ENCODE assay signal across 12 mouse cellular contexts in genomic region chr2:179767527-179767849, GRCm38 (mm10).
DNase-seq lines count a peak whose midpoint lies in the region; ATAC-seq lines count a peak whose summit lies in the region.
"Had no signal": no experiment of that assay in that cellular context is flagged by ENCODE, and none has a peak within 500 bp of the region (broad histone marks: within the 10 kb centered on the region; RNA-seq: fewer than 3 reads in every experiment).

No protein-coding gene starts in this region.

- WGBS in heart, embryonic 13.5 days: 17% methylated on average over 9 of the region's 9 CpGs
- 3% methylated on average over 9 of the region's 9 CpGs for WGBS in forebrain, embryonic 13.5 days
- WGBS in limb, embryonic 10.5 days: 4% methylated on average over 9 of the region's 9 CpGs

- no peak overlapping the region for H3K27ac ChIP-seq in heart, embryonic 13.5 days (replicated peaks)
- H3K27ac ChIP-seq in forebrain, embryonic 13.5 days: peak overlapping the region; percentile 48
- H3K27ac ChIP-seq in limb, embryonic 10.5 days: no peak overlapping the region
- H3K27ac ChIP-seq: liver, embryonic 15.5 days; macrophage had no signal

- no peaks in the 10 kb centered on the region for H3K36me3 ChIP-seq in heart, embryonic 13.5 days
- H3K36me3 ChIP-seq in forebrain, embryonic 13.5 days (ENCODE audit: poor library complexity, severe bottlenecking): no peaks in the 10 kb centered on the region
- H3K36me3 ChIP-seq in limb, embryonic 10.5 days: no peaks in the 10 kb centered on the region
- H3K36me3 ChIP-seq: liver, embryonic 15.5 days had no signal

- intact Hi-C loops in heart, postnatal 36 days (cut with DNase I): no loop called here

- peaks cover 42% of the 10 kb centered on the region for H3K4me1 ChIP-seq in heart, embryonic 13.5 days
- H3K4me1 ChIP-seq in forebrain, embryonic 13.5 days: peaks cover 62% of the 10 kb centered on the region
- peaks cover 23% of the 10 kb centered on the region for H3K4me1 ChIP-seq in limb, embryonic 10.5 days
- H3K4me1 ChIP-seq: liver, embryonic 15.5 days had no signal

- H3K9me3 ChIP-seq in heart, embryonic 13.5 days: no peaks in the 10 kb centered on the region
- no peaks in the 10 kb centered on the region for H3K9me3 ChIP-seq in forebrain, embryonic 13.5 days (replicated peaks)
- H3K9me3 ChIP-seq in limb, embryonic 10.5 days (replicated peaks): no peaks in the 10 kb centered on the region
- H3K9me3 ChIP-seq: liver, embryonic 15.5 days had no signal

- peaks cover 34% of the 10 kb centered on the region for H3K27me3 ChIP-seq in heart, embryonic 13.5 days (replicated peaks)
- no peaks in the 10 kb centered on the region for H3K27me3 ChIP-seq in forebrain, embryonic 13.5 days
- peaks cover 58% of the 10 kb centered on the region for H3K27me3 ChIP-seq in limb, embryonic 10.5 days (ENCODE audit: low read depth, poor library complexity, severe bottlenecking)

- H3K4me2 ChIP-seq in heart, embryonic 13.5 days: peak overlapping the region; percentile 40
- H3K4me2 ChIP-seq in forebrain, embryonic 13.5 days: peak overlapping the region; percentile 40
- H3K4me2 ChIP-seq: liver, embryonic 15.5 days had no signal

- DNase-seq in heart, postnatal 36 days: no peak
- DNase-seq in ES-CJ7 (ENCODE audit: low read depth, low spot score): peak; percentile 42
- no peak for DNase-seq in limb, embryonic 10.5 days (ENCODE audit: low spot score)
- DNase-seq in gastrocnemius, adult 8-10 months (ENCODE audit: low spot score in 2 of 2): no peak
- DNase-seq in urinary bladder, adult 18-20 months (ENCODE audit: low spot score in 2 of 2): no peak
- no peak for DNase-seq in right cerebral cortex, postnatal 25 days
- DNase-seq: cerebellum, adult 8-10 months; thymus, postnatal 36 days had no signal

- ATAC-seq in heart, embryonic 13.5 days (ENCODE audit: extremely low read depth, insufficient number of reproducible peaks, low FRiP score, low TSS enrichment): no peak
- ATAC-seq in forebrain, embryonic 13.5 days: no peak

- H3K4me3 ChIP-seq in heart, embryonic 13.5 days: no peak overlapping the region
- H3K4me3 ChIP-seq in forebrain, embryonic 13.5 days: no peak overlapping the region
- 0 out of 2 replicates have a peak overlapping the region, but pooled peaks have one; percentile 12 for H3K4me3 ChIP-seq in limb, embryonic 10.5 days
- H3K4me3 ChIP-seq: liver, embryonic 15.5 days had no signal

- 0 out of 2 replicates have a peak overlapping the region, but pooled peaks have one; percentile 28 for H3K9ac ChIP-seq in heart, embryonic 13.5 days
- H3K9ac ChIP-seq in forebrain, embryonic 13.5 days: no peak overlapping the region
- H3K9ac ChIP-seq: liver, embryonic 15.5 days had no signal
